Mouse (Mus musculus) stomach, postnatal 0 days (tissue): ENCODE measurements around the gene Idh2. TPM values are rescaled to one million over a fixed set of nuclear protein-coding genes. Genes with fewer than 3 reads are reported as not detected.
"Not testable (repeated sequence)": the region's sequence is repeated elsewhere in the genome, so short reads cannot be mapped to it uniquely, and the experiment has no call there.

Experiments used
- ATAC-seq: fragments of 200-750 bp; cut with Nextera tagmentation; 2 replicates; pipeline ENCODE4 v1.8.0; 2017; ENCODE audit not compliant: low FRiP score, low TSS enrichment
- DNase-seq: peaks from one replicate; pipeline ENCODE4 v3.0.0-alpha.2; 2016; ENCODE audit warnings: low spot score
- H3K27ac ChIP-seq: fragments of 300-500 bp; sonication (generic); replicated peaks from 2 replicates; pipeline ENCODE4 v1.5.1; 2014; ENCODE audit warnings: mild to moderate bottlenecking, control low read depth
- H3K27me3 ChIP-seq: fragments of 300-500 bp; sonication (generic); 2 replicates; pipeline ENCODE4 v1.6.1; 2014; ENCODE audit warnings: low read length; ENCODE audit not compliant: control insufficient read depth, insufficient read depth
- H3K36me3 ChIP-seq: fragments of 300-500 bp; sonication (generic); 2 replicates; pipeline ENCODE4 v1.6.1; 2014; ENCODE audit warnings: low read length, mixed read lengths; ENCODE audit not compliant: control insufficient read depth, insufficient read depth
- H3K4me1 ChIP-seq: fragments of 300-500 bp; sonication (generic); replicated peaks from 2 replicates; pipeline ENCODE4 v1.6.1; 2014; ENCODE audit warnings: antibody characterized with exemption; ENCODE audit not compliant: control insufficient read depth, insufficient read depth
- H3K4me2 ChIP-seq: fragments of 300-500 bp; sonication (generic); replicated peaks from 2 replicates; pipeline ENCODE4 v1.6.1; 2014; ENCODE audit warnings: low read depth, mild to moderate bottlenecking, control low read depth, moderate library complexity
- H3K4me3 ChIP-seq: fragments of 300-500 bp; sonication (generic); 2 replicates; pipeline ENCODE4 v1.5.1; 2014; ENCODE audit warnings: low read depth, low read length, control low read depth
- H3K9ac ChIP-seq: fragments of 300-500 bp; sonication (generic); 2 replicates; pipeline ENCODE4 v1.6.1; 2014; ENCODE audit warnings: mild to moderate bottlenecking, low read length, control low read depth, mixed read lengths
- H3K9me3 ChIP-seq: fragments of 300-500 bp; sonication (generic); 2 replicates; pipeline ENCODE4 v1.6.1; 2016; ENCODE audit warnings: low read length; ENCODE audit not compliant: control insufficient read depth
- CTCF ChIP-seq: IDR thresholded peaks from 2 replicates; pipeline ENCODE4 v1.5.1; 2016; ENCODE audit warnings: antibody characterized with exemption, low read depth, mild to moderate bottlenecking, moderate library complexity
- EP300 ChIP-seq: optimal IDR thresholded peaks from 2 replicates; pipeline ENCODE3; 2016; ENCODE audit warnings: antibody characterized with exemption
- WGBS: fragments of 180-500 bp; shearing (Covaris S2); extraction: QIAGEN DNeasy Blood & Tissue Kit; methylation state at CpG from one replicate; pipeline ENCODE4 v1.1.7; 2014; 5-methylcytosine and 5-hydroxymethylcytosine counted together
- polyA plus RNA-seq: library from polyadenylated mRNA; unstranded; fragments of >200 nt; fragmentation: Nextera tagmentation; extraction: Ambion mirVana; gene quantifications from 2 replicates; pipeline ENCODE4 v1.2.1, GENCODE M21; 2015

Gene Idh2
- polyA plus RNA-seq, 1 experiment from 2014 or later = 288 TPM

GRCm38 (mm10) chr7:80140815-80141214 lies 25.6 kb upstream of the Idh2 start:
- 16% methylated on average over 9 of the region's 9 CpGs for WGBS
- Histone ChIP-seq H3K4me1 (no peaks in the 10 kb centered on the region; the same call in 1 of the 2 replicates), H3K4me3 (no peak overlapping the region), H3K36me3 (no peaks in the 10 kb centered on the region), H3K27me3 (no peaks in the 10 kb centered on the region), H3K9me3 (no peaks in the 10 kb centered on the region), H3K4me2 (no peak overlapping the region), H3K27ac (no peak overlapping the region), H3K9ac (no peak overlapping the region)
- peak; percentile 85 for DNase-seq
- peak; percentile 79 for ATAC-seq
- TF ChIP-seq CTCF (peak; percentile 90), EP300 (no peak)

DNA sequence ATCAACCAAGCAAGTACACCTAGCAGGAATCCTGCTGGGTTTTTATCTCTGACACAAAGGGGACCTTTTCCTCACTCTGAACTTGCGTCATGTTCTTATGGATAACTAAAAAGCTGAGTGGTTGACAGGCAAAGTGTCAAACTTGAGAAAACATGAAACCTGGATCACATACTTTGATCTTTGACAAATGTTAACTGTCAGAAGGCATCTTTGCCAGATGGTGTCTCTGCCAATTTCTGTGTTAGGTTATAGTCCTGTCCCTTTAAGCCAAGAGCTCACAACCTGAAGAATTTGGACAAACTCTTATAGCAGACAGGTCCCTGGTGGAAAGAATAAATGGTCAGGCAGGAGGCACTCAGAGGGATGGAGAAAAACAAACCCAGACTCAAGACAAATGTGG lies 23.2 kb upstream of the Idh2 start:
- no peaks in the 10 kb centered on the region for H3K36me3 ChIP-seq
- DNase-seq (no peak), ATAC-seq (no peak)
- no peaks in the 10 kb centered on the region for H3K27me3 ChIP-seq
- no peak overlapping the region for H3K9ac ChIP-seq
- no peak overlapping the region for H3K27ac ChIP-seq
- H3K9me3 ChIP-seq = no peaks in the 10 kb centered on the region
- no peak overlapping the region for H3K4me3 ChIP-seq
- 69% methylated on average over 1 of the region's 1 CpGs for WGBS
- H3K4me1 ChIP-seq = peaks cover 3% of the 10 kb centered on the region; the same call in 1 of the 2 replicates
- TF ChIP-seq CTCF (no peak), EP300 (no peak)
- H3K4me2 ChIP-seq = no peak overlapping the region

DNA sequence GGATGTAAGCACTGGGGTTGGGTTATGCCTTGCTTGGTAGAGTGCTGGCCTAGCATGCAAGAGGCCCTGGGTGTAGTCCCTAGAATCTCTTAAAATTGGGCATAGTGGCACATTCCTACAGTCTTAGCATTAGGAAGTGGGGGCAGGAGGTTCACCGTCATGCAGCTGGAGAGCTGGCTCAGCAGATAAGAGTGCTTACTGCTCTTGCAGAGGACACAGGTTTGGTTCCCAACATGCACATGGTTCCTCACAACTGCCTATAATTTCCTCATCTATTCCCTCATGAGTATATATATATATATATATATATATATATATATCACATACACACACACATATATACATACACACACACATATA lies 20.0 kb upstream of the Idh2 start:
- H3K4me1 ChIP-seq = peaks cover 3% of the 10 kb centered on the region; the same call in 1 of the 2 replicates
- 53% methylated on average over 1 of the region's 1 CpGs for WGBS
- DNase-seq = no peak
- no peaks in the 10 kb centered on the region for H3K27me3 ChIP-seq
- H3K27ac ChIP-seq = peak overlapping the region; percentile 65
- no peaks in the 10 kb centered on the region for H3K36me3 ChIP-seq
- no peak overlapping the region for H3K4me3 ChIP-seq
- no peak overlapping the region for H3K9ac ChIP-seq
- no peak for ATAC-seq
- TF ChIP-seq CTCF = no peak
- TF ChIP-seq EP300 = no peak
- no peak overlapping the region for H3K4me2 ChIP-seq
- no peaks in the 10 kb centered on the region for H3K9me3 ChIP-seq

GRCm38 (mm10) chr7:80134454-80135172 lies 19.4 kb upstream of the Idh2 start:
- 21% methylated on average over 8 of the region's 8 CpGs for whole genome bisulfite sequencing
- Histone ChIP-seq H3K9ac (no peak overlapping the region), H3K27ac (peak overlapping the region; percentile 65)

DNA sequence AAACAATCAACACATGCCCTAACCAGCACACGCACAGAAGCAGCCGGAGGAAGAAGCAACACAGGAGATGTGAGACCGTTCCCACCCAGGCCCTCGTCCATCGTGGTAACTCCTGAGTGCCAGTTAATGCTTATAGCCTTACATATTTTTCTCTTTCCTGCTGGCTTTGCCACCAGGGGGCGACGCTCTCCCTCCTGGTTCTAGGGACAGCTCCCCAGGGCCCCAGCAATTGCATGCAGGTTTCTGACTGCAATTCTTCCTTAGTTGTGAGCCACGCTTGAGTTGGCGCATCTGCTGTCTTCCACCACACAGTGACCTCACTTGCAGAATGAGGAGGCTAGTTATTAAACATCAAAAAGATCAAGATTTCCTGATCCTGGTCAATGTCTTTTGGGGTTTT lies 17.3 kb upstream of the Idh2 start:
- H3K4me1 ChIP-seq = peaks cover 3% of the 10 kb centered on the region; the same call in 1 of the 2 replicates
- ATAC-seq (no peak), DNase-seq (peak; percentile 65)
- H3K9ac ChIP-seq = no peak overlapping the region
- H3K4me2 ChIP-seq = no peak overlapping the region
- H3K9me3 ChIP-seq = no peaks in the 10 kb centered on the region
- no peaks in the 10 kb centered on the region for H3K27me3 ChIP-seq
- H3K36me3 ChIP-seq = no peaks in the 10 kb centered on the region
- H3K27ac ChIP-seq = no peak overlapping the region
- WGBS = 58% methylated on average over 9 of the region's 9 CpGs
- TF ChIP-seq EP300 (no peak), CTCF (peak; percentile 83)
- no peak overlapping the region for H3K4me3 ChIP-seq

More at GRCm38 (mm10) chr7:80134454-80135172, 19.4 kb upstream of the Idh2 start:
- Histone ChIP-seq H3K36me3 (no peaks in the 10 kb centered on the region), H3K4me2 (peak overlapping the region; percentile 17; the same call in 1 of the 2 replicates), H3K4me1 (peaks cover 3% of the 10 kb centered on the region; the same call in 1 of the 2 replicates), H3K9me3 (no peaks in the 10 kb centered on the region), H3K27me3 (no peaks in the 10 kb centered on the region), H3K4me3 (no peak overlapping the region)
- DNase-seq (peak; percentile 85), ATAC-seq (peak; percentile 49; the same call in 1 of the 2 replicates)
- TF ChIP-seq EP300 = no peak
- TF ChIP-seq CTCF = no peak

DNA sequence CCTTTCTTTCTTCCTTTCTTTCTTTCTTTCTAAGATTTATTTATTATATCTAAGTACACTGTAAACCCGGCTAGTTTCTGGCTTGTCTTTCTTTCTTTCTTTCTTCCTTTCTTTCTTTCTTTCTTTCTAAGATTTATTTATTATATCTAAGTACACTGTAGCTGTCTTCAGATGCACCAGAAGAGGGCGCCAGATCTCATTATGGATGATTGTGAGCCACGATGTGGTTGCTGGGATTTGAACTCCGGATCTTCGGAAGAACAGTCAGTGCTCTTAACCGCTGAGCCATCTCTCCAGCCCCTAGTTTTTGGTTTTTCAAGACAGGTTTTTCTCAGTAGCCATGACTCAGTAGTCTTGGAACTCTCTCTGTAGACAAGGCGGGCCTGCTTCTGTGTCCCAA lies 16.1 kb upstream of the Idh2 start:
- ATAC-seq, H3K4me2 ChIP-seq, H3K27ac ChIP-seq, DNase-seq, H3K9ac ChIP-seq, H3K27me3 ChIP-seq, H3K4me3 ChIP-seq, H3K9me3 ChIP-seq, H3K36me3 ChIP-seq, H3K4me1 ChIP-seq: not testable (repeated sequence)
- WGBS = 68% methylated on average over 7 of the region's 7 CpGs
- peak; percentile 62 for TF ChIP-seq CTCF
